Mouse (Mus musculus): ENCODE measurements around the gene Chst15. TPM values are rescaled to one million over a fixed set of nuclear protein-coding genes. Genes with fewer than 3 reads are reported as not detected.

The Chst15 gene
- polyA plus RNA-seq, 1 experiment from 2014 or later: 22.3 TPM

DNA sequence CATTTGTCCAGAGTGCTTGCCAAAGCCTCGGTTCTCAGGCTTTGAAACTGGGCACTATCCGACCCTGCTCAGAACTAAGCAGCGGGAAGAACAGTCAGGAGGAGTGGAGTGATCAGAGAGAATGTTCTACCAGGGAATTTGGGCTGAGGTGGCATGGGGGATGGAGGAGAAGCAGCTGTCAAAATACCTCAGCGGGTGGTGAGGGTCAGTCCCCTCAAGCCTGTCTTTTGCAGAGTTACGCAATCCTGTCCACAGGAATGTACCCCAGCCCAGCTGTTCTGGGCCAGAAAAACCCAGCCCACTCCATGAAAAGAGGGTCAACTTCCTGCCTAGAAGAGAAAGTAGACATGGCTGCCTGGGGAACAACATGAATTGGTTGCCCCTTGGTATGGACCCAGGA lies 56.4 kb downstream of the Chst15 start:
- H3K4me2 ChIP-seq (ENCODE audit: low read depth, low read length): no peak overlapping the region
- peaks cover 34% of the 10 kb centered on the region for H3K4me1 ChIP-seq (replicated peaks; ENCODE audit: control insufficient read depth, insufficient read depth, low read length)
- peak; percentile 12; the same call in 1 of the 2 replicates for ATAC-seq (ENCODE audit: low read depth)
- H3K27ac ChIP-seq (ENCODE audit: low read length): peak overlapping the region; percentile 64
- 41% methylated on average over 5 of the region's 5 CpGs for WGBS
- H3K9me3 ChIP-seq (ENCODE audit: control insufficient read depth, low read length): no peaks in the 10 kb centered on the region
- H3K4me3 ChIP-seq (ENCODE audit: low read length): no peak overlapping the region
- H3K27me3 ChIP-seq (ENCODE audit: control insufficient read depth, insufficient read depth, low read depth, low read length): no peaks in the 10 kb centered on the region
- H3K9ac ChIP-seq (ENCODE audit: low read length): no peak overlapping the region
- peaks cover 2% of the 10 kb centered on the region; the same call in 1 of the 2 replicates for H3K36me3 ChIP-seq (ENCODE audit: control insufficient read depth, insufficient read depth, low read length)

DNA sequence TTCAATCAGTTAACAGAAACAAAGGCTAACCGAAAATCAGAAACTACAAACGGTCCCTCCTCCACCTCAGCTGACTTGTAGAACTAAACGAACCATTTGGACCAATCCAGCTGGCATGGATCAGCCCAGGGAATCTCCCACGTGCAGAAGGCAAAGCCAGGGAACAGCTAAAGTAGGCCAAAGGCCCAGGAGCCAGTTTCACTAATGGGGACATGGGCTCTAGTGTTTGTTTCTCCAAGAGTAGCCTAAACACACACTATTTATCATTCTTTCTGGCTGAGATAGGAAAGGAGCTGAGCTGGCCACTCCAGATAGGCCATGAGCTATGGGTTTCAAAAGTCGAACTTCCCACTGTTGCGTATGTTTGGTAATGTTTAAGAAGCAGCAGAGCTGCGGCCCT lies 58.2 kb downstream of the Chst15 start:
- Histone ChIP-seq H3K36me3 (ENCODE audit: control insufficient read depth, insufficient read depth, low read length) (no peaks in the 10 kb centered on the region), H3K27ac (ENCODE audit: low read length) (peak overlapping the region; percentile 86), H3K9ac (ENCODE audit: low read length) (no peak overlapping the region), H3K9me3 (ENCODE audit: control insufficient read depth, low read length) (no peaks in the 10 kb centered on the region), H3K4me1 (replicated peaks; ENCODE audit: control insufficient read depth, insufficient read depth, low read length) (peaks cover 30% of the 10 kb centered on the region), H3K4me2 (ENCODE audit: low read depth, low read length) (no peak overlapping the region), H3K4me3 (ENCODE audit: low read length) (no peak overlapping the region), H3K27me3 (ENCODE audit: control insufficient read depth, insufficient read depth, low read depth, low read length) (no peaks in the 10 kb centered on the region)
- ATAC-seq (ENCODE audit: low read depth): peak; percentile 88
- 33% methylated on average over 7 of the region's 7 CpGs for WGBS

DNA sequence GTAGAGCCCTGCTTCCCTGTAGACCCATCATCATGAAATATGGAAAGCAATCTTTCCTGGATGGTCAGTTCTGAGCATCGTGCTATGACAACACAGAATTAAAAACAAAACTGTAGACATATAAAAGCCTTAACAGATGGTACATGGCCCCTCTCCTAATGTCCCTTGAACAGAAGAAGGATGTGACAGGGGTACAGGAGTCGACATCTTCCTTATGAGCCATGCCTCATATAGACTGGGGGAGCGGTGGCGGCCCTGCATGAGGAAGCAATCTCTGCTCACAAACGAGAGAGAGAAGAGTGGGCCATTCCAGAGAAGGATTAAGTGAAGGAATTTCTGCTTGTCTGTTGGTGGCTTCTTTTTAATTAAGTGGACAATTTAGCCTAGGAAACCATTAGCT lies 58.8 kb downstream of the Chst15 start:
- H3K27ac ChIP-seq (ENCODE audit: low read length): peak overlapping the region; percentile 86
- H3K27me3 ChIP-seq (ENCODE audit: control insufficient read depth, insufficient read depth, low read depth, low read length): no peaks in the 10 kb centered on the region
- WGBS: 61% methylated on average over 5 of the region's 5 CpGs
- H3K36me3 ChIP-seq (ENCODE audit: control insufficient read depth, insufficient read depth, low read length): no peaks in the 10 kb centered on the region
- H3K9ac ChIP-seq (ENCODE audit: low read length): no peak overlapping the region
- H3K9me3 ChIP-seq (ENCODE audit: control insufficient read depth, low read length): no peaks in the 10 kb centered on the region
- H3K4me3 ChIP-seq (ENCODE audit: low read length): no peak overlapping the region
- peaks cover 26% of the 10 kb centered on the region for H3K4me1 ChIP-seq (replicated peaks; ENCODE audit: control insufficient read depth, insufficient read depth, low read length)
- no peak overlapping the region for H3K4me2 ChIP-seq (ENCODE audit: low read depth, low read length)
- no peak for ATAC-seq (ENCODE audit: low read depth)

DNA sequence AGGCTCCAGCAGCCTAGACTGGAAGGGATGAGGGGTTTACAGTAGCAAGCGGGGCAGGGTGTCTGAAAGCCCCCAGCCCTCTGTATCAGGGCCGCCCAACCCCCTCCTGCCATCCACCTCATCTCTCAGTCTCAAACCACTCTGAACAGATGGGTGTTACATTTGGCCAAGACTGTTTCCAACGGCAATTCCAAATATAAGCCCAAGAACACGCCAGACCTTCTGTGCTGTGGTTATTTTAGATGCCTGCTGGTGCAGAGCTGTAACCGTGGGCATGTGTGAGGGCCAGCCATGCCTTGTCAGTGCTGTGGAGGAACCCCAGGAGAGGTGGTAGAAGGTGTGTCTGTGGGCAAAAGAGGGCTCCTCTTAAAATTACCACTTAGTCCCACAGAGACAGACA lies 63.5 kb downstream of the Chst15 start:
- peaks cover 10% of the 10 kb centered on the region for H3K4me1 ChIP-seq (replicated peaks; ENCODE audit: control insufficient read depth, insufficient read depth, low read length)
- no peak overlapping the region; the same call in 1 of the 2 replicates for H3K27ac ChIP-seq (ENCODE audit: low read length)
- no peaks in the 10 kb centered on the region for H3K9me3 ChIP-seq (ENCODE audit: control insufficient read depth, low read length)
- H3K4me2 ChIP-seq (ENCODE audit: low read depth, low read length): no peak overlapping the region
- 65% methylated on average over 5 of the region's 5 CpGs for WGBS
- H3K27me3 ChIP-seq (ENCODE audit: control insufficient read depth, insufficient read depth, low read depth, low read length): no peaks in the 10 kb centered on the region
- ATAC-seq (ENCODE audit: low read depth): peak; percentile 39
- no peaks in the 10 kb centered on the region for H3K36me3 ChIP-seq (ENCODE audit: control insufficient read depth, insufficient read depth, low read length)
- no peak overlapping the region for H3K9ac ChIP-seq (ENCODE audit: low read length)
- H3K4me3 ChIP-seq (ENCODE audit: low read length): no peak overlapping the region

DNA sequence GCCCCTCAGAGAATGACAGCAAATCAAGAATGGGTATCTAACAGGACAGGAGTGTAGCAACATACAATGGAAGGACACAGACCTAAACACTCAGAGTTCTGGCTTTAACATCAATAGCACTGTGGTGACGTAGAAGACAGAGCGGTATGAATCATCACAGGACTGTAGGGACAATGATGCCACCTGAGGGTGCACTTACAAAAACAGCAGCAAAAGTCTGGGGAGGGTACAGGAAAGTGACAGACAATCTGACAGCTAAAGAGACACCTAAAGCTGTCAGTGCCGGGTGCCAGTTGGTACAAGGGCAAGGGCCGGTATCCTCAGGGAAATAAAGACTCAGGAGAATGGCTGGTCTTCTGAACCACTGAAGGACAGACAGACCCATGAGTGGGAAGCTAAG lies 64.0 kb downstream of the Chst15 start:
- H3K4me2 ChIP-seq (ENCODE audit: low read depth, low read length): no peak overlapping the region
- no peaks in the 10 kb centered on the region for H3K27me3 ChIP-seq (ENCODE audit: control insufficient read depth, insufficient read depth, low read depth, low read length)
- no peaks in the 10 kb centered on the region for H3K36me3 ChIP-seq (ENCODE audit: control insufficient read depth, insufficient read depth, low read length)
- no peak overlapping the region for H3K27ac ChIP-seq (ENCODE audit: low read length)
- H3K4me1 ChIP-seq (replicated peaks; ENCODE audit: control insufficient read depth, insufficient read depth, low read length): peaks cover 7% of the 10 kb centered on the region
- H3K4me3 ChIP-seq (ENCODE audit: low read length): no peak overlapping the region
- no peak for ATAC-seq (ENCODE audit: low read depth)
- 93% methylated on average over 4 of the region's 4 CpGs for WGBS
- no peak overlapping the region for H3K9ac ChIP-seq (ENCODE audit: low read length)
- no peaks in the 10 kb centered on the region for H3K9me3 ChIP-seq (ENCODE audit: control insufficient read depth, low read length)

DNA sequence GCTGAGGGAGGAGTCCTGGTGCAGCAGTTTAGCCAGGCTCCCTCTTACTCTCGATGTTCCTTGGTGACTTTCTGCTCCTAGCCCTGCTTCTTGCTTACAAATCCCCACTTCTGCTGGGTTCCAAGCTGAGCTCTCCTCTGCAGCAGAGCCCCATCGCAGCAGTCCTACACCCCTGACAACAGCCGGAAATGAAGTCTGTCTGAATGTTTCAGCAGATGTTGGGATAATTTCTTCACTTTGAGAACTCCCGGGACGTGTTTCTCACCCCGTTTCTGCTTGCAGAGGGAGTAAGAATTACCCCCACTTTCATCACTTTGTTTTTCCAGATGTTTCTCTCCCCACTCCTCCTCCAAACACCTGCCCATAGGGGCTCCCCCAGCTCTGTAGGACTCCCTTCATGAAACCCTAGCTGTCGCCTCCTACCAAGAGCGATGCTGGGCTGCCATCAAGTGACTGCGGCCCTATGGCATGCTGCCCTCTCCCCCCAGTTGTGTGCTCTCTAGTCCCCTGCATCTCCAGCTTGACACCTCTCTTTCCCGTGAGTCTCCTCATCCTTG lies 67.4 kb downstream of the Chst15 start:
- Histone ChIP-seq H3K9me3 (ENCODE audit: control insufficient read depth, low read length) (no peaks in the 10 kb centered on the region), H3K4me2 (ENCODE audit: low read depth, low read length) (no peak overlapping the region), H3K4me3 (ENCODE audit: low read length) (no peak overlapping the region), H3K9ac (ENCODE audit: low read length) (no peak overlapping the region), H3K27ac (ENCODE audit: low read length) (no peak overlapping the region), H3K36me3 (ENCODE audit: control insufficient read depth, insufficient read depth, low read length) (no peaks in the 10 kb centered on the region), H3K4me1 (replicated peaks; ENCODE audit: control insufficient read depth, insufficient read depth, low read length) (peaks cover 6% of the 10 kb centered on the region), H3K27me3 (ENCODE audit: control insufficient read depth, insufficient read depth, low read depth, low read length) (no peaks in the 10 kb centered on the region)
- ATAC-seq (ENCODE audit: low read depth): no peak
- 40% methylated on average over 10 of the region's 10 CpGs for WGBS

DNA sequence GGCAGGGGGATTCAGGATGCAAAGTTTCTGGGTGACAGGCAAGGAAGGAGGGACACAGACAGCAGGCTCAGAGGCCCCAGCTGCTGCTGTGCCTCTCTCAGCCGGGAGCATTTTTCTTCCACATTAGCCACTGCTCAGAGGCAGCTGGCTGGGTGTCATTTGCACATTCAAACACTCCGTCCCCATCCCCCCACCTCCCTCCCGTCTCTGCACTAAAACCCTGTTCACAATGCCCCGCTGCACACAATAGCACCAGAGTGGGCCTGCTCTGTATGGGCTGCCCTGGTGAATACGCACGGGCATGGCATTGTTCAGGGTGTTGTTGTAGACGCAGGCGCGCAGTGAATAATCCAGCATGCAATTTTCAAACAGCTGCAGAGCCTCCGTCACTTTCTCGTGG lies 69.5 kb downstream of the Chst15 start:
- Histone ChIP-seq H3K9ac (ENCODE audit: low read length) (no peak overlapping the region), H3K27ac (ENCODE audit: low read length) (no peak overlapping the region), H3K4me3 (ENCODE audit: low read length) (no peak overlapping the region), H3K4me1 (replicated peaks; ENCODE audit: control insufficient read depth, insufficient read depth, low read length) (peaks cover 11% of the 10 kb centered on the region), H3K4me2 (ENCODE audit: low read depth, low read length) (no peak overlapping the region), H3K36me3 (ENCODE audit: control insufficient read depth, insufficient read depth, low read length) (no peaks in the 10 kb centered on the region), H3K27me3 (ENCODE audit: control insufficient read depth, insufficient read depth, low read depth, low read length) (no peaks in the 10 kb centered on the region), H3K9me3 (ENCODE audit: control insufficient read depth, low read length) (no peaks in the 10 kb centered on the region)
- peak; percentile 51 for ATAC-seq (ENCODE audit: low read depth)
- WGBS: 29% methylated on average over 11 of the region's 11 CpGs

DNA sequence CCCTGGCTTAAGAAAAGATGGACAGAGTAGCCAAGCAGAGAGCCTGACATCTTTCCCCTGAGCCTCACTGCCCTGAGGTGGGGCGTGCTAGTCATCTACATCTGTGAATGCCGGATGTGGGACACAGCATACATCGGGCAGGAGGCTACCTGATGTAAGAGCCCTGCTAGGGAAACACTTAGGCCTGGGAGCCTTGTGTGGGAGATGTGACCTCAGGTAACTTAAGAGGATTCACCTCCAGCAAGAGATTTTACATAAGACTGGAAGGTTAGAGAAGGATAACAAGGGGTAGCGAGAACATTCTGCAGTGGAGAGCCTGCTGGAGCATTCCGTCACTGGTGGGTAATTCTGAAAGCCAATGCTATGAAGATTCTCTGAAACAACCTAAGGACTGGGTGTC lies 69.9 kb downstream of the Chst15 start:
- no peak overlapping the region for H3K27ac ChIP-seq (ENCODE audit: low read length)

DNA sequence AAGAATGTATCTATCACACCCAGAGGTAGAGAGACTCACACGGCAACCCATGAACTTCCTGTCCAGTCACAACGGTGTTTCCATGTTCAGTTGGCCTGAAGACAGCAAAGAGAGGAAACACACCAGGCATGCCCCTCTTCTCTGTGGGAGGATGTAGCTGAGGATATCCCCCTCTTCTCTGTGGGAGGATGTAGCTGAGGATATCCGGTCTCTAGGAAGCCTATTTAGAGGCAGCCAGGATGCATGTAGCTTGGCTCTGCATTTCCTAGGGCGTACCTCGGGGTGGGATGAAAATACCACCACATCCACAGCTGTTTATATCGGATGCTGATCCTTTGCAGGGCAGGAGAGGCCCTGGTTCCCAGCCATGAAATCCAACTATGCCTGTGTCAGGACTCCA lies 71.3 kb downstream of the Chst15 start:
- no peak for ATAC-seq (ENCODE audit: low read depth)
- H3K36me3 ChIP-seq (ENCODE audit: control insufficient read depth, insufficient read depth, low read length): peaks cover 5% of the 10 kb centered on the region
- H3K4me3 ChIP-seq (ENCODE audit: low read length): no peak overlapping the region
- no peak overlapping the region for H3K4me2 ChIP-seq (ENCODE audit: low read depth, low read length)
- peaks cover 11% of the 10 kb centered on the region for H3K4me1 ChIP-seq (replicated peaks; ENCODE audit: control insufficient read depth, insufficient read depth, low read length)
- no peak overlapping the region for H3K9ac ChIP-seq (ENCODE audit: low read length)
- H3K27ac ChIP-seq (ENCODE audit: low read length): peak overlapping the region; percentile 14; the same call in 1 of the 2 replicates
- H3K9me3 ChIP-seq (ENCODE audit: control insufficient read depth, low read length): no peaks in the 10 kb centered on the region
- 85% methylated on average over 6 of the region's 6 CpGs for WGBS
- no peaks in the 10 kb centered on the region for H3K27me3 ChIP-seq (ENCODE audit: control insufficient read depth, insufficient read depth, low read depth, low read length)

More for the DNA sequence above, 69.9 kb downstream of the Chst15 start:
- Histone ChIP-seq H3K9ac (ENCODE audit: low read length) (no peak overlapping the region), H3K4me2 (ENCODE audit: low read depth, low read length) (no peak overlapping the region), H3K36me3 (ENCODE audit: control insufficient read depth, insufficient read depth, low read length) (no peaks in the 10 kb centered on the region), H3K4me1 (replicated peaks; ENCODE audit: control insufficient read depth, insufficient read depth, low read length) (peaks cover 11% of the 10 kb centered on the region), H3K27me3 (ENCODE audit: control insufficient read depth, insufficient read depth, low read depth, low read length) (no peaks in the 10 kb centered on the region), H3K4me3 (ENCODE audit: low read length) (no peak overlapping the region), H3K9me3 (ENCODE audit: control insufficient read depth, low read length) (no peaks in the 10 kb centered on the region)
- 72% methylated on average over 5 of the region's 5 CpGs for WGBS
- ATAC-seq (ENCODE audit: low read depth): no peak

DNA sequence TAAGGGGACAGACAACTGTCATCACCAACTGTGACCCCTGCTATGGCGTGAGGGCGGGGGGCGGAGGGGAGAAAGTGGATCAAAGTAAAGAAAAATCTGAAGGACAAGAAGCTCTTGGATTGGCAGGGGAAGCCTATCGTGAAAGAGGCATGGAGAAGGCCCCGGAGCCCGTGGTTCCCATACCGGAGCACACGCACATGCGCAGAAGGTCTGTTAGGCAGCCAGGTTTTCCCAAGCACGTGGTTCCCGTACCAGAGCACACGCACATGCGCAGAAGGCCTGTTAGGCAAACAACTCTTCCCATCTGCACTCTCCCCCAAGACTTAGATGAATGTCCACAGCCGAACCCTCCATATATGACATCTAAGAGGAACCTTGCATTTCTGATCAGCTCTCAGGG lies 72.4 kb downstream of the Chst15 start:
- H3K4me3 ChIP-seq (ENCODE audit: low read length): no peak overlapping the region
- peaks cover 11% of the 10 kb centered on the region for H3K4me1 ChIP-seq (replicated peaks; ENCODE audit: control insufficient read depth, insufficient read depth, low read length)
- ATAC-seq (ENCODE audit: low read depth): no peak
- H3K9ac ChIP-seq (ENCODE audit: low read length): no peak overlapping the region
- H3K36me3 ChIP-seq (ENCODE audit: control insufficient read depth, insufficient read depth, low read length): peaks cover 10% of the 10 kb centered on the region
- no peak overlapping the region for H3K27ac ChIP-seq (ENCODE audit: low read length)
- no peaks in the 10 kb centered on the region for H3K9me3 ChIP-seq (ENCODE audit: control insufficient read depth, low read length)
- H3K27me3 ChIP-seq (ENCODE audit: control insufficient read depth, insufficient read depth, low read depth, low read length): no peaks in the 10 kb centered on the region
- WGBS: 90% methylated on average over 14 of the region's 14 CpGs
- no peak overlapping the region for H3K4me2 ChIP-seq (ENCODE audit: low read depth, low read length)

All from lung, embryonic 16.5 days (tissue).